Mouse (Mus musculus) spleen, adult 2 months (tissue): Measurements from ENCODE around the gene Wdr93.

Source experiments
- CTCF ChIP-seq: fragments of 200-500 bp; IDR thresholded peaks from 2 replicates; pipeline ENCODE4 v1.5.1; 2011; ENCODE audit warnings: mild to moderate bottlenecking, inconsistent platforms; ENCODE audit not compliant: insufficient read depth, insufficient read length, insufficient replicate concordance; ENCODE audit errors: extremely low read depth
- POLR2A ChIP-seq: fragments of 200-500 bp; IDR thresholded peaks from 2 replicates; pipeline ENCODE4 v1.6.1; 2011; ENCODE audit warnings: low read depth, low read length, inconsistent platforms

DNA sequence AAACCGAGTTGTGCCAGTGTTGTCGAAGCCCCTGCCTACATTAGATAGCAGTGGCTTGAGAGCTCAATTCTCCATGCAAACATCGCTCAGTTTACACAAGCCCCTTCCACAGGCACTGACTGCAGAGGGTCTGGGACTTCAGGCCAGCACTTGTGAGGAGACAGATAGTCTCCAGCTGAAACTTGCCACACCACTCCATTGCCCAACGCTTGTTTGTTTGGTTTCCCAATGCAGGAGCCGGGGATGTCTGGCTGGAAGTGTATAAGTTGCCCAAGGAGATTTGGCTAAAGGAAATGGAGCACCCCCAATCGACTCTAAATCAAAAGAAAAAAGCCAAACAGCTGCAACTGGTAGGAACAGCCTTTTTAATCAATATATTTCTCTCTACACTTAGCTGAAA lies 15.2 kb downstream of the Wdr93 start:
- no peak for TF ChIP-seq CTCF
- no peak for TF ChIP-seq POLR2A
